Mouse (Mus musculus) adrenal gland, postnatal 25 days (tissue): ENCODE measurements around the gene Ascc2. TPM values are rescaled to one million over a fixed set of nuclear protein-coding genes. Genes with fewer than 3 reads are reported as not detected.
A peak's percentile ranks its signal among the peaks of the same experiment; 100 is the strongest.
"Not testable (repeated sequence)": the region's sequence is repeated elsewhere in the genome, so short reads cannot be mapped to it uniquely, and the experiment has no call there.

ENCODE experiments used
- DNase-seq: peaks from one replicate; pipeline ENCODE4 v3.0.0; 2021; ENCODE audit warnings: mixed read lengths
- total RNA-seq: library from RNA; stranded (reverse); gene quantifications from 2 replicates; pipeline ENCODE4 v1.2.3, GENCODE M21; 2021

The Ascc2 gene
- total RNA-seq, 1 experiment from 2014 or later = 47.8 TPM

DNA sequence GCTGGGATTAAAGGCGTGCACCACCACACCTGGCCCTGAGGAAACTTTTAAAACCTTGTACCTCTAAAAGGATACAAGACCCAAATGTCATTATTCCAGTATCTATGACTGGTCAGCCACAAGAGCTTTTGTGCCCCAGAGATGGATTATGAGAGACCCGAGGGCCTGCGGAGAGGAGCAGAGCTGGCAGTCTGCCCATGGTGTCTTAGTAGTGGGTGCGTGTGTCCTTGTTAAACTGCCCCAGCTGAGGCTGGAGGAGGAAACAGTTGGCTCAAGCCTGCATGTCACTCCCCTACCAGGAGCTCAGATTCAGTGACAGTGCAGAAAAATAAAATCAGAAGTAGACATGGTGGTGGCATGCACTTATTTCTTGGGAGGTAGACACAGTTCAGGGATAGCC is 47.5 kb downstream of the Ascc2 start:
- DNase-seq = peak; percentile 73

DNA sequence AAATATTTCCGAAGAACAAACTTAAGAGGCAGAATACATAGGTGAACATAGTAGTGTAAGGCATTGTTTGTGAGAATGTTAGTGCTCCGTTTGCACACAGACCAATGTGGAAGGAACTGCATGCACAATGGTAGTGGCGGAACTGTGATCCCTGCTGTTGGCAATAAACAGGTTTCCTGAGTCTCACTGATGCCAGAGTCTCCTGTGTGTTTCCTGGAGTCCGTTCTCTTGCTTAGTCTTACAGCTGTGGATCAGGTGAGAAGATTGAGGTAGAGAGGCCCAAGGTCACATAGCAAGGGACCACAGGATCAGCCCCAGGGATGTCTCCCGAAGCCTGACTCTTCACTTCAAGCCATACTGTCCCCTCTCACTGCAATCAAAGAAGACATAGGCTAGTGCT is 48.0 kb downstream of the Ascc2 start:
- DNase-seq = no peak

GRCm38 (mm10) chr11:4687027-4687426 is 49.5 kb downstream of the Ascc2 start:
- no peak for DNase-seq

GRCm38 (mm10) chr11:4687874-4688273 is 50.3 kb downstream of the Ascc2 start:
- no peak for DNase-seq

DNA sequence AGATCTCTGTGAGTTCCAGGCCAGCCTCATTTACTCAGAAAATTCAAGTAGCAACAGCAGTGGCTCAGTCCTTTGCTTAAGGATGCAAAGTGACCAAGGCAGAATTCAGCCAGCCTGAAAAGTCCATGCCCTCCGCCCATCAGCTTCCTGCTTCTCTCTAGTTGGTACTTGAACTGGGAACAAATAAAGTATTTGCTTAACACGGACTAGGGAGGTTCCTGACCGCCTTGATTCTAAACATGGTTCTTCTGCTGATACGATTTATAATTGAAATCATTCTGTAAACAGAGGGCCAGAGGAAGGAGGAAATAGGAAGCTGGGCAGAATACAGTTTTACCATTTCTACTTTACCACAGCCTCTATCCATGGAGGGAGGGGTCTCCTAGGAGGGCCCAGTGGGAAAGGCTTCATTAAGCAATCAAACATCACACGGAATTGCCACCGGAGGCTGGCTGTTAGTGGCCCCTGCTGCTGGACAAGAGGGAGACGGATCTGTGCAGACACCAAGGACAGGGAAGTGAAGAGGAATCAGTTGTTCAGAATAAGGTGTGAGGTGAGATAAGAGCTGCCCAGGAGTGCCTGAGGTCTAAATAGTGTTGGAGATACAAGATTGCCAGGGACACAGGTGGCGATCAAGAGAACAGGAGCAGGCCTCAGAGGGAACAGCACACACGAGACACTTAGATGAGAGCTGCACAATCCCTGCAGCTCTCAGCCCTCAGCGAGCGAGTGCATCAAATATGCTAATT is 51.3 kb downstream of the Ascc2 start:
- no peak for DNase-seq

DNA sequence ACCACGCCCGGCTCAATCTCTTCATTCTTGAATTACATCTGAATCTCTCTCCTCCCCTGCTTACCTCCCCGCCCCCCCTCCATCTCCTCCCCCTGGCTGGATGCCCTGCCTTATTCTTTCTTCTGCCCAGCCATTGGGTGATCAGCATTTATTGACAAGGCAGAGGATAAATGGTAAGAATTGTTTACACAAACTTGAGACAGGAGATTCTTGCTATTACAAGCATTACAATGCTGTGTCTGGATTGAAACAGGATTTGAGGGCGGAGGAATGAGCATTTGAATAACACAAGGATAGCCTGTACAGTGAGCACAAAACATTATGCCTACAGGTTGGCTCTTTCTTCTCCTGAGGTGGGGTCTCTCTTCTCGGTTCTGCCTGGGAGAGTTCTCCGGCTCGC is 52.8 kb downstream of the Ascc2 start:
- no peak for DNase-seq

DNA sequence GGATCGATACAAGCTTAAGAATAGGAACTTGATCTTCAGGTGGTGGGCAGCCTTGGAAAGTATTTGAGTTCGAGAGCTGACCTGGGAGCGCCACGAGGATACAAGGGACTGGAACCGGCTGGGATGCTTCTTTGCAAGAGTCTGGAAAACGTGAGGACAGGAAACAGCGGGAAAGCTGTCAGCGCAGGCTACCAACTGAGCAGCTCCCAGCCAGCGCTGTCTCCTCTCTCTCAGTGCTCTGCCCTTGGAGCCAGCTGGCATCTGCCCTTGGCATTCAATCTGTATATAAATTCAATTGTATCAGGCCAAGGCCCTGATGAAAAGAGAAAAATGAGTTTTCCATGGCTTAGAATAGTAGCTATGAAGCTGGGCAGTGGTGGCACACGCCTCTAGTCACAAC is 53.7 kb downstream of the Ascc2 start:
- DNase-seq = peak; percentile 70

GRCm38 (mm10) chr11:4692162-4692561 is 54.6 kb downstream of the Ascc2 start:
- DNase-seq = no peak

DNA sequence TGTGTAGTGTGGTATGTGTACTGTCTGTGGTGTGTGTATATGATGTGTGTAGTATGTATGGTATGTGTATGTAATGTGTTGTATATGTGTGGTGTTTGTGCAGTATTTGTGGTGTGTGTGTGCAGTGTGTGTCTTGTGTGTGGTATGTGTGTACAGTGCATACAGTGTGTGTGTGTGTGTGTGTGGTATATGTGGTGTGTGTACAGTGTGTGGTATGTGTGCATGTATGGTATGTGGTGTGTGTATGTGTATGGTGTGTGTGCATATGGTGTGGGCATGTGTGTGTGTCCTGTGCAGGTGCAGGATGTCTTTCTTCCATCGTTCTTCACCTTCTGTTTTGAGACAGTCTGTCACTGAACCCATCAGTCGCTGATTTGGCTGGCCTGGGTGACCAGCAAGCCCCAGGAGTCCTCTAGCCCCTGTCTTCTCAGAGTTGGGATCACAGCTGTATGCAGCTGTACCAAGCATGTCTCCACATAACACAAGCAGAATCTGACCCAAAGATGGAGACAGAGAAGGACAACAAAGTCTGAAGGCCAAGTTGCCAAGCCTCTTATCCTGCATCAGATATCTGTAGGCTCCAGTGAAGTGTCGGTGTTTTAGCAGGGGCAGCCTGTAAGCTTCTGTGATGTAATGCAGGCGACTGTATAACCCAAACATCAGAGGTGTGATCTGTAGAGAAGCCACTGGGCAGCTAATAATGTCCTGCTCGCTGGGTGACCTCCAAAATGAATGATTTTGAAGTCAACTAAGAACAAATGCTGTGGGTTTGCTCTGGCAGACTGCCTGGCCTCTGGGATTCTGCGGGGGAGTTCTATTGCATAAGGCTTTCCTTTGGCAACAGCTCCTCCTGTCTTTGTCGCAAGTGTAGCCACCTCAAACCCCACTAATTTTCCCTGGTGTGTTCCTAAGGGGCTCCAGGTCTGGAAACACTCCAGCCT is 59.8 kb downstream of the Ascc2 start:
- peak; percentile 86 for DNase-seq

DNA sequence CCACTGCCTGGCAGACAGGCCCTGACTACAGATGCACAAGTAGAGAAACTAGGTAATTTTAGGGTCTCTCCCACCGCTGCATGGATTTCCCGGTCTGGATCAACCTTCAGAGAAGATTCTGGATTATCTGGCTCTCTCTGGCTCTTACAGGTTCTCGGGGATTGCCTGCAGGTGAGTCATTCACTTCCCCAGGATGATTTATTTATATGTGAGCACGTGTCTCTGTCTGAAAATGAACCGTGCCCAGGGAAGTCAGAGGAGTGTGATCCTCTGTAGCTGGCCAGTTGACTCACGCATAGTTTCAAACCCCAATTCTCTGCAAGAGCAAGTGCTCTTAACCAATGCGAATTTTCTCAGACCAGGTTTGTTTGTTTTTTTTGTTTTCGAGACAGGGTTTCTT is 63.2 kb downstream of the Ascc2 start:
- no peak for DNase-seq

- DNase-seq = no peak
Measured at GRCm38 (mm10) chr11:4703688-4704071, 66.1 kb downstream of the Ascc2 start.

- peak; percentile 93 for DNase-seq
Measured at GRCm38 (mm10) chr11:4704072-4704964, 66.8 kb downstream of the Ascc2 start, which contains the start of the genes Uqcr10 and Zmat5. TSS of gene Uqcr10 (minus strand) at chr11:4704342. TSS of gene Zmat5 (plus strand) at chr11:4704678.

DNA sequence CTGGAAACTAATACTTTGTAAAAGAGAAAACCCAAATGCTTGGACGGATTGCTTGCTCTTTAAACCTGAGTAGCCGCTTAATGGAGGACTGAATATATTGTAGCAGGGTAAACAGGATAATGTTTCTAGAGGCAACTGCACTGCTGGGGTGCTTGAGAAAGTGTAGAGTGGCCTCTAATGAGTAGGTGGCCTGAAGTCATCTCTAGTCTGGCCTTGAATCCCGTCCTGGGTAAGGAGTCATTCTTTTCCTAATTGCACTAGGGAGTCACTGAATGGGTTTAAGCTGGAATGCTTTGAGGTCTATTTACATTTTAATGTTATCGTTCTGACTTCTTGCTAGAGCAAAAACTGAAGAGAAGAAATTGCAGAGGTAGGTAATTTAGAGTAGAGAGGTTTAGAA is 67.6 kb downstream of the Ascc2 start:
- no peak for DNase-seq

- DNase-seq = not testable (repeated sequence)
Measured at GRCm38 (mm10) chr11:4710188-4710587, 72.6 kb downstream of the Ascc2 start.

DNA sequence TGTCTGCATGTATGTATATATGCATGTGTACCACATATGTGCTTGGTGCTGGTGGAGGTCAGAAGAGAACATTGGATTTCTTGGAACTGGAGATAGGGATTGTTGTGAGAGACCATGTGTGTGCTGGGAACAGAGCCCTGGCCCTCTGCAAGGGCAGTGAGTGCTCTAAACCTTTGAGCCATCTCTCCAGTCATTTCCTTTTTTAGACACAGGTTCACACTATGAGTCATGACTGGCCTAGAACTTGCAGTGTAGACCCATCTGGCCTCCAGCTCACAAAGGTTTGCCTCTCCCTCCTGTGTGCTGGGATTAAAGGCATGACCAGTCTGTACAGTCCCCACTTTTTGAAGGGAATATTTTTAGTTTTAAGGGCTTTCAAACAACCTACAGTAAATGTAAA is 75.3 kb downstream of the Ascc2 start:
- DNase-seq = no peak

DNA sequence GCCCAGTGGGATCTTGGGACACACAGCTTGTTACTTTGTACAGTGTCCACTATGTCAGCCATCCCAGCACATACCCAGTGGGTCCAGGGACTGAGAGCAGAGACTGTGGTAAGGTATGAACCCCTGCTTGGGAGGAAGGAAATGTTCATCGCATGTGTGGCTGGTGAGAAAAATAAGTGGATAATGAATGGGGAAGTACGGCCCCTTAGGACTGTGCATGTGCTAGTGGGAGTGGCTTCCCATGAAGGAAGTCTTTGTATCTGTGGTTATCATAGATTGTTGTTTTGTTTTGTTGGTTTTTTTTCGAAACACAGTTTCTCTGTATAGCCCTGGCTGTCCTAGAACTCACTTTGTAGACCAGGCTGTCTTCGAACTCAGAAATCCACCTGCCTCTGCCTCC is 77.2 kb downstream of the Ascc2 start:
- no peak for DNase-seq

- DNase-seq = no peak
Measured at GRCm38 (mm10) chr11:4715596-4715995, 78.0 kb downstream of the Ascc2 start.

DNA sequence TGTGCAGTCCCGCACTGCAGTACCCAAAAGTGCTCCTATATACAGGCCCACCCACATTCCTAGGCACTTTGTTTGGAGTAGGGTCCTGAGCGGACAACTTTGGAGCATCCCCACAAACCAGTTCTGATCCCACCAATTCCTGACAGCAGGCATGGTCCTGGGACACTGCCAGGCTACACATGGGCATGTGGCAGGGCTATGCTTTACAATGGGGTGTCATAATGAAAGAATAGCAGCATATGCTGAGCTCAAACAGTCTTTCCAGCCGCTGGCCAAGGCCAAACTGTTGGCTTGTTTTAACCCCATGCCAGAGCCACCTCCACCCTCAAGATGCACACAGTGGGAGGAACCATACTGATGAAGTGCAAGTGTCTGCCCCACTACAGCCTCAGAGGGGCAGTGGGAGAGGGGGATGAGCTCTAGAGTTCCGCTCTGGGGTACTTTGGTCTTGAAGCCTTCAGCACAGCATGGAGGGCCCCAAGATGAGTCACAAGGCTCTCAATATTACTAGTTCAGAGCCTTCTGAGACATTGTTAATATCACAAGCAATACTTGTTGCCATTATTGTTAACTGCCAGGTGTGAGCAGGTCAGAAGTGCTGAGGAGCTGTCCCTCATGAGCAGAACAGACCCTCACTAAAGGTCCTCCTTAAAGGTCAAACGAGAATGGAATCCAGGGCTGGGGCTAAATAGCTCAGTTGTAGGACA is 79.1 kb downstream of the Ascc2 start:
- DNase-seq = no peak

DNA sequence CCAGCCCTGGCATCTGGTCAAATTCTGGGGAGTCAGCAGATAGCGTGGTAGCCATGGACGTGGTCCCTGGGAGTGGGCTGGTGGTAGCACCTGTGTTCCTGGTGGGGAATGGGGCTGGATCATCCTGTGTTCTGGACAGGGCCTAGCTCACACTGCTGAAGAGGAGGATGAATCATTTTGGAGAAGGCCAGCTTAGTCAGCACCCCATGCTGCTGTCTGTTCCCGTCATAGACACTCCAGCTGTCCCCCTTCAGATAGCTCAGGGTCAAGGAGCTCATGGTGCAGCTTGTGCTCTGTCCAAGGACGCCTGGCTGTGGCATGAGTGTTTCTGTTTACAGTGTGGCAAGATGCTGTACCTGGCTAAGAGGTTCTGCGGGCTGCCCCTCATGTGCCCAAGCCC is 81.0 kb downstream of the Ascc2 start:
- DNase-seq = peak; percentile 31

- DNase-seq = peak; percentile 53
Measured at GRCm38 (mm10) chr11:4719961-4720360, 82.4 kb downstream of the Ascc2 start.

DNA sequence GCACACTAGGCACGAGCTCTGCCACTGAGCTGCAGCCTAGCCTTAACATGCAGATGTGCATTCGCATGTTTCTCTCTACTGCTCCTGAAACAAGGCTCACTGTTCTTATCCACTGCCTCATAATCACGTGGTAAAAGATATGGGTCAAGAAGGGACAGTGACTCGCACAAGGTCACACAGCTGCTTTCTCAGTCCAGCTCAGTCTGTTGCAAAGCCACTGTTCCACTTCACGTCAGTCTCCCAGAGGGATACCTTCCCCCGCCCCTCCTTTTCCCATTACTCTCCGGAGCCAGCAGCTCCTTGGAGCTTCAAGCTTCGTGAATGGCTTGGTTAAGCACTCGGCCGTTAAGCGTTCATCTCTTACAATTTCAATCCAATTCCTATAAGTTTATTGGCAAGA is 82.8 kb downstream of the Ascc2 start:
- DNase-seq = no peak
